Mouse (Mus musculus): ENCODE measurements around the gene Trib2. TPM values are rescaled to one million over a fixed set of nuclear protein-coding genes. Genes with fewer than 3 reads are reported as not detected.
A peak's percentile ranks its signal among the peaks of the same experiment; 100 is the strongest.

Trib2 gene
- total and polyA plus RNA-seq, 3 experiments = 8.1 to 13.5 (median 10.6) TPM

GRCm38 (mm10) chr12:15831941-15832673 is 15.4 kb upstream of the Trib2 start:
- DNase-seq (ENCODE audit: extremely low read depth) = no peak
- in situ Hi-C loops (cut with MboI; ENCODE audit: low pct_ligation_motif_present, low pct_unique_long_range_greater_than_20kb, low sequenced_read_pairs) (no loop called here), dilution Hi-C loops (cut with MboI; ENCODE audit: extremely low pct_ligation_motif_present, extremely low pct_unique_long_range_greater_than_20kb, low sequenced_read_pairs) (no loop called here)
- H3K4me1 ChIP-seq (ENCODE audit: control insufficient read depth in 1 of 2, insufficient read depth in 2 of 2) = peaks cover 3 to 26% of the 10 kb centered on the region in 2 experiments; a peak in 3 of 4 replicates
- H3K27ac ChIP-seq (ENCODE audit: insufficient read depth, low read depth) = no peak overlapping the region
- H3K4me3 ChIP-seq (replicated peaks in 1 of 3; ENCODE audit: low read depth in 2 of 3, low read length in 2 of 3, poor library complexity in 1 of 3) = no peak overlapping the region
- H3K9ac ChIP-seq (ENCODE audit: insufficient read depth, low read depth) = no peak overlapping the region
- H3K27me3 ChIP-seq (replicated peaks) = peaks cover 3% of the 10 kb centered on the region
- no peaks in the 10 kb centered on the region for H3K79me2 ChIP-seq (replicated peaks; ENCODE audit: control insufficient read depth, extremely low read depth, insufficient read depth, poor library complexity, severe bottlenecking)
- H3K36me3 ChIP-seq (replicated peaks in 1 of 2; ENCODE audit: control insufficient read depth in 1 of 2, insufficient read depth in 1 of 2, low read length in 1 of 2) = no peaks in the 10 kb centered on the region
- H3K4me2 ChIP-seq (ENCODE audit: insufficient read depth, low read depth, poor library complexity, severe bottlenecking) = no peak overlapping the region
- no peaks in the 10 kb centered on the region for H3K9me3 ChIP-seq (replicated peaks; ENCODE audit: low read length)
- TF ChIP-seq TBP (conservative IDR thresholded peaks at IDR 0.05; ENCODE audit: low read depth, low read length) (no peak), MEF2A (IDR thresholded peaks at IDR 0.05; ENCODE audit: borderline replicate concordance, low read depth, low read length) (no peak), ZNF384 (IDR thresholded peaks at IDR 0.05; ENCODE audit: low read depth, low read length) (0 out of 2 replicates have a peak, but pooled peaks have one; percentile 31)

- no peak overlapping the region for H3K4me3 ChIP-seq (replicated peaks in 1 of 3; ENCODE audit: low read depth in 2 of 3, low read length in 2 of 3, poor library complexity in 1 of 3)
- H3K4me1 ChIP-seq (ENCODE audit: control insufficient read depth in 1 of 2, insufficient read depth in 2 of 2) = peaks cover 3 to 28% of the 10 kb centered on the region in 2 experiments; a peak in 3 of 4 replicates
- no peak for TF ChIP-seq JUND (conservative IDR thresholded peaks at IDR 0.05; ENCODE audit: low read depth, low read length)
- no peak for TF ChIP-seq MEF2A (IDR thresholded peaks at IDR 0.05; ENCODE audit: borderline replicate concordance, low read depth, low read length)
- no peak for TF ChIP-seq ZMIZ1 (IDR thresholded peaks at IDR 0.05; ENCODE audit: low read depth, low read length)
- TF ChIP-seq MXI1 (IDR thresholded peaks at IDR 0.05; ENCODE audit: low read depth, low read length) = no peak
- TF ChIP-seq SMC3 (IDR thresholded peaks at IDR 0.05; ENCODE audit: low read depth, low read length) = no peak
- TF ChIP-seq USF1 (IDR thresholded peaks at IDR 0.05; ENCODE audit: low read depth, low read length) = no peak
- TF ChIP-seq POLR2AphosphoS2 (IDR thresholded peaks at IDR 0.05; ENCODE audit: low read depth, low read length) = no peak
- no peak for TF ChIP-seq ZNF384 (IDR thresholded peaks at IDR 0.05; ENCODE audit: low read depth, low read length)
- TF ChIP-seq IRF4 (IDR thresholded peaks at IDR 0.05; ENCODE audit: low read depth, low read length) = no peak
- no peak for TF ChIP-seq JUN (IDR thresholded peaks at IDR 0.05; ENCODE audit: insufficient read depth, low read depth, low read length)
- TF ChIP-seq SIN3A (IDR thresholded peaks at IDR 0.05; ENCODE audit: low read length) = no peak
- no peak for TF ChIP-seq POLR2A (IDR thresholded peaks at IDR 0.05; ENCODE audit: low read depth, low read length)
- no peak for TF ChIP-seq CTCF (conservative IDR thresholded peaks at IDR 0.05 in 1 of 2, IDR thresholded peaks at IDR 0.05 in 1 of 2; ENCODE audit: low read depth in 2 of 2, low read length in 2 of 2)
- TF ChIP-seq ELF1 (IDR thresholded peaks at IDR 0.05; ENCODE audit: low read depth, low read length) = no peak
- TF ChIP-seq TCF12 (IDR thresholded peaks at IDR 0.05; ENCODE audit: low read depth, low read length) = no peak
- TF ChIP-seq ETS1 (conservative IDR thresholded peaks at IDR 0.05; ENCODE audit: low read depth, low read length) = no peak
- TF ChIP-seq MYC (IDR thresholded peaks at IDR 0.05; ENCODE audit: low read depth, low read length) = no peak
- no peak for TF ChIP-seq E2F4 (IDR thresholded peaks at IDR 0.05; ENCODE audit: insufficient replicate concordance, low read depth, low read length)
- no peak for TF ChIP-seq MAFK (IDR thresholded peaks at IDR 0.05; ENCODE audit: insufficient replicate concordance, low read length)
- peaks cover 3% of the 10 kb centered on the region for H3K27me3 ChIP-seq (replicated peaks)
- no peak overlapping the region for H3K27ac ChIP-seq (ENCODE audit: insufficient read depth, low read depth)
- H3K4me2 ChIP-seq (ENCODE audit: insufficient read depth, low read depth, poor library complexity, severe bottlenecking) = no peak overlapping the region
- no peak for DNase-seq (ENCODE audit: extremely low read depth)
- in situ Hi-C loops (cut with MboI; ENCODE audit: low pct_ligation_motif_present, low pct_unique_long_range_greater_than_20kb, low sequenced_read_pairs) = no loop called here
- H3K9me3 ChIP-seq (replicated peaks; ENCODE audit: low read length) = no peaks in the 10 kb centered on the region
- H3K79me2 ChIP-seq (replicated peaks; ENCODE audit: control insufficient read depth, extremely low read depth, insufficient read depth, poor library complexity, severe bottlenecking) = no peaks in the 10 kb centered on the region
- H3K9ac ChIP-seq (ENCODE audit: insufficient read depth, low read depth) = no peak overlapping the region
- dilution Hi-C loops (cut with MboI; ENCODE audit: extremely low pct_ligation_motif_present, extremely low pct_unique_long_range_greater_than_20kb, low sequenced_read_pairs) = no loop called here
- no peaks in the 10 kb centered on the region for H3K36me3 ChIP-seq (replicated peaks in 1 of 2; ENCODE audit: control insufficient read depth in 1 of 2, insufficient read depth in 1 of 2, low read length in 1 of 2)
These were observed 14.0 kb upstream of the Trib2 start for GRCm38 (mm10) chr12:15830750-15831149.
